Comparison of ENCODE assay signal across 13 mouse cellular contexts in genomic region chr5:3800881-3801280, GRCm38 (mm10). TPM values are rescaled to one million over a fixed set of nuclear protein-coding genes. Genes with fewer than 3 reads are reported as not detected.
DNase-seq lines count a peak whose midpoint lies in the region; ATAC-seq and TF ChIP-seq lines count a peak whose summit lies in the region.
"Had no signal": no experiment of that assay in that cellular context is flagged by ENCODE, and none has a peak within 500 bp of the region (broad histone marks: within the 10 kb centered on the region; RNA-seq: fewer than 3 reads in every experiment).

No protein-coding gene starts in this region.

- no peaks in the 10 kb centered on the region for H3K9me3 ChIP-seq in hindbrain, embryonic 10.5 days
- no peaks in the 10 kb centered on the region for H3K9me3 ChIP-seq in hindbrain, embryonic 11.5 days (ENCODE audit: control insufficient read depth, low read length)
- no peaks in the 10 kb centered on the region for H3K9me3 ChIP-seq in forebrain, embryonic 15.5 days
- H3K9me3 ChIP-seq in liver, postnatal 0 days (ENCODE audit: low read length), result no peaks in the 10 kb centered on the region
- H3K9me3 ChIP-seq: heart, embryonic 12.5 days had no signal

- no peak for TF ChIP-seq EP300 in liver, postnatal 0 days (IDR thresholded peaks at IDR 0.05; ENCODE audit: low read depth)

- peaks cover 28% of the 10 kb centered on the region for H3K4me1 ChIP-seq in hindbrain, embryonic 10.5 days (replicated peaks)
- H3K4me1 ChIP-seq in hindbrain, embryonic 11.5 days (replicated peaks; ENCODE audit: control insufficient read depth, insufficient read depth, low read length), result no peaks in the 10 kb centered on the region; the same call in 1 of the 2 replicates
- peaks cover 37% of the 10 kb centered on the region for H3K4me1 ChIP-seq in forebrain, embryonic 15.5 days
- H3K4me1 ChIP-seq in liver, postnatal 0 days (ENCODE audit: insufficient read depth), result peaks cover 15% of the 10 kb centered on the region

- H3K4me2 ChIP-seq in hindbrain, embryonic 11.5 days (replicated peaks; ENCODE audit: low read depth, low read length), result no peak overlapping the region
- H3K4me2 ChIP-seq in forebrain, embryonic 15.5 days (replicated peaks), result peak overlapping the region; percentile 27; the same call in 1 of the 2 replicates
- H3K4me2 ChIP-seq in liver, postnatal 0 days (ENCODE audit: low read depth, low read length), result 0 out of 2 replicates have a peak overlapping the region, but pooled peaks have one; percentile 13

- no peak for TF ChIP-seq CTCF in liver, postnatal 0 days (IDR thresholded peaks at IDR 0.05; ENCODE audit: low read depth)

- no peak for ATAC-seq in hindbrain, embryonic 11.5 days (ENCODE audit: low FRiP score)
- no peak for ATAC-seq in forebrain, embryonic 15.5 days (replicated peaks)
- ATAC-seq in liver, postnatal 0 days, result no peak
- ATAC-seq: lung, postnatal 0 days had no signal

- H3K27me3 ChIP-seq in hindbrain, embryonic 10.5 days (ENCODE audit: insufficient read depth, poor library complexity, severe bottlenecking), result no peaks in the 10 kb centered on the region
- no peaks in the 10 kb centered on the region for H3K27me3 ChIP-seq in hindbrain, embryonic 11.5 days (ENCODE audit: control insufficient read depth, insufficient read depth, low read length)
- no peaks in the 10 kb centered on the region for H3K27me3 ChIP-seq in forebrain, embryonic 15.5 days
- H3K27me3 ChIP-seq in liver, postnatal 0 days (ENCODE audit: insufficient read depth, low read length), result no peaks in the 10 kb centered on the region
- H3K27me3 ChIP-seq: heart, embryonic 12.5 days had no signal

- no peak for DNase-seq in hindbrain, embryonic 10.5 days (ENCODE audit: low spot score)
- no peak for DNase-seq in hindbrain, embryonic 11.5 days (ENCODE audit: low spot score)
- DNase-seq in CD4-positive helper T cell, adult 2 months (ENCODE audit: low read depth, low spot score), result peak; percentile 57
- no peak for DNase-seq in liver, postnatal 0 days
- no peak for DNase-seq in thymus, postnatal 36 days
- DNase-seq in MN1 (ENCODE audit: low spot score), result no peak
- DNase-seq in heart, postnatal 14 days, result no peak
- DNase-seq: adrenal gland, adult 8-10 months; cerebellum, adult 9-11 months had no signal

- no peak overlapping the region for H3K9ac ChIP-seq in hindbrain, embryonic 11.5 days (ENCODE audit: low read depth, low read length)
- H3K9ac ChIP-seq in forebrain, embryonic 15.5 days (replicated peaks), result no peak overlapping the region
- H3K9ac ChIP-seq in liver, postnatal 0 days (replicated peaks), result no peak overlapping the region
- H3K9ac ChIP-seq: heart, embryonic 12.5 days had no signal

- H3K27ac ChIP-seq in hindbrain, embryonic 10.5 days, result no peak overlapping the region
- no peak overlapping the region for H3K27ac ChIP-seq in hindbrain, embryonic 11.5 days (ENCODE audit: low read depth, low read length)
- H3K27ac ChIP-seq in forebrain, embryonic 15.5 days (replicated peaks), result no peak overlapping the region
- no peak overlapping the region for H3K27ac ChIP-seq in liver, postnatal 0 days (ENCODE audit: low read depth)
- H3K27ac ChIP-seq: stomach, postnatal 0 days had no signal

- 88% methylated on average over 4 of the region's 4 CpGs for WGBS in hindbrain, embryonic 10.5 days
- whole genome bisulfite sequencing in hindbrain, embryonic 11.5 days, result 89% methylated on average over 4 of the region's 4 CpGs
- 80% methylated on average over 4 of the region's 4 CpGs for WGBS in forebrain, embryonic 15.5 days
- whole genome bisulfite sequencing in liver, postnatal 0 days (ENCODE audit: insufficient replicate concordance), result 66% methylated on average over 4 of the region's 4 CpGs

- H3K36me3 ChIP-seq in hindbrain, embryonic 10.5 days, result 0 out of 2 replicates have a peak, but pooled peaks cover 5% of the 10 kb centered on the region
- no peaks in the 10 kb centered on the region for H3K36me3 ChIP-seq in hindbrain, embryonic 11.5 days (ENCODE audit: control insufficient read depth, insufficient read depth, low read length)
- H3K36me3 ChIP-seq in forebrain, embryonic 15.5 days, result no peaks in the 10 kb centered on the region
- no peaks in the 10 kb centered on the region for H3K36me3 ChIP-seq in liver, postnatal 0 days (replicated peaks; ENCODE audit: insufficient read depth, low read length)
- H3K36me3 ChIP-seq: heart, embryonic 12.5 days had no signal

- intact Hi-C loops in heart, postnatal 14 days (cut with DNase I), result no loop called here

- peak overlapping the region; percentile 87; the same call in 1 of the 2 replicates for H3K4me3 ChIP-seq in hindbrain, embryonic 10.5 days
- no peak overlapping the region for H3K4me3 ChIP-seq in hindbrain, embryonic 11.5 days (ENCODE audit: low read depth, low read length)
- no peak overlapping the region for H3K4me3 ChIP-seq in forebrain, embryonic 15.5 days
- no peak overlapping the region for H3K4me3 ChIP-seq in liver, postnatal 0 days (ENCODE audit: low read depth, low read length)
- H3K4me3 ChIP-seq: heart, embryonic 12.5 days had no signal

RNA-seq across cellular contexts. Expression of gene Ankib1, which starts 1.8 kb away (rescaled TPM):
- 9.3 and 13.1 TPM in 2 replicates for polyA plus RNA-seq in hindbrain, embryonic 10.5 days (2016; fragmentation: Nextera tagmentation; extraction: Ambion mirVana)
- 15.8 and 18.2 TPM in 2 replicates for polyA plus RNA-seq in hindbrain, embryonic 11.5 days (2014; fragmentation: Nextera tagmentation; extraction: Ambion mirVana)
- polyA plus RNA-seq in forebrain, embryonic 15.5 days (2015; fragmentation: Nextera tagmentation; extraction: Ambion mirVana), result 20.1 and 20.9 TPM in 2 replicates
- 2.6 and 2.9 TPM in 2 replicates for polyA plus RNA-seq in liver, postnatal 0 days (2015; fragmentation: Nextera tagmentation; extraction: Ambion mirVana)
- total RNA-seq in heart, postnatal 14 days (2021), result 10 to 100 TPM; 23.4 to 26.4 TPM

RNA-seq across cellular contexts. Expression of gene Krit1, which starts 2.1 kb away (rescaled TPM):
- polyA plus RNA-seq in hindbrain, embryonic 10.5 days (2016; fragmentation: Nextera tagmentation; extraction: Ambion mirVana), result 58.4 and 62.4 TPM in 2 replicates
- polyA plus RNA-seq in hindbrain, embryonic 11.5 days (2014; fragmentation: Nextera tagmentation; extraction: Ambion mirVana), result 66.9 and 71.5 TPM in 2 replicates
- 68.9 and 70.3 TPM in 2 replicates for polyA plus RNA-seq in forebrain, embryonic 15.5 days (2015; fragmentation: Nextera tagmentation; extraction: Ambion mirVana)
- polyA plus RNA-seq in liver, postnatal 0 days (2015; fragmentation: Nextera tagmentation; extraction: Ambion mirVana), result 10.5 and 12.7 TPM in 2 replicates
- 10 to 100 TPM; 28.9 to 34.3 TPM for total RNA-seq in heart, postnatal 14 days (2021)

RNA-seq across cellular contexts. Expression of gene Lrrd1, which starts 44.1 kb away (rescaled TPM):
- polyA plus RNA-seq in hindbrain, embryonic 10.5 days (2016; fragmentation: Nextera tagmentation; extraction: Ambion mirVana), result 0.08 TPM in 1 of 2 replicates, not detected in the other
- polyA plus RNA-seq in hindbrain, embryonic 11.5 days (2014; fragmentation: Nextera tagmentation; extraction: Ambion mirVana), result 0.17 and 0.20 TPM in 2 replicates
- polyA plus RNA-seq in forebrain, embryonic 15.5 days (2015; fragmentation: Nextera tagmentation; extraction: Ambion mirVana), result 0.11 and 0.18 TPM in 2 replicates
- polyA plus RNA-seq in liver, postnatal 0 days (2015; fragmentation: Nextera tagmentation; extraction: Ambion mirVana), result not detected in 2 replicates
- total RNA-seq in heart, postnatal 14 days (2021), result under 1 TPM in 1 of 2 experiments, not detected in 1; 0.17 TPM
- polyA plus RNA-seq: lung, postnatal 0 days; stomach, postnatal 0 days had no signal
